Mouse (Mus musculus) spleen, embryonic (tissue): ENCODE data around the gene Adcy10.

Experiments used
- CTCF ChIA-PET: fragments of 350-600 bp; sonication (Branson Sonifier 250); formaldehyde crosslinking; loops from one replicate; lab custom pipeline; 2022; lab: Charles Lee

The Adcy10 gene

GRCm38 (mm10) chr1:165520716-165521115, 35.7 kb downstream of the Adcy10 start:
- CTCF ChIA-PET = interaction anchor here (0.6 kb wide), 1 partner anchor 241 kb away, joined by 11 read pairs; no protein-coding TSS in a partner anchor

- CTCF ChIA-PET = no interaction called here
Observed at GRCm38 (mm10) chr1:165536079-165536675, 51.2 kb downstream of the Adcy10 start.

- CTCF ChIA-PET = no interaction called here
Observed at GRCm38 (mm10) chr1:165537241-165537807, 52.3 kb downstream of the Adcy10 start.

GRCm38 (mm10) chr1:165556711-165557110, 71.7 kb downstream of the Adcy10 start:
- CTCF ChIA-PET = no interaction called here

DNA sequence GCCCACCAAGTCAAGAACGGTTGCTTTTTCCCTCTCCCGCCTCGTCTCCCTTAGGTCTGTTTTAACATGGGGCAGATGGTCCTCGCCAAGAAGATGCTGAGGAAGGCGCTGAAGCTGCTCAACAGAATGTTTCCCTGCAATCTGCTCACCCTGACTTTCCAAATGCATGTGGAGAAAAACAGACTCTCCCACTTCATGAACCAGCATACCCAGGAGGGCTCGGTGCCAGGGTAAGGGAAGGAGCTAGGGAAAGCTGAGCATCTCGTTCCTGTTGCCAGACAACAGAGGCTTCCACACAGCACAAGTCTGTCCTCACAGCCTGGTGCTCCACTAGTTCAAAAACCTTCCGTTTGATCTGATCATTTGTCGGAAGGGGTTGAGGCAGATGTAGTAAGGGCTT, 74.1 kb downstream of the Adcy10 start:
- CTCF ChIA-PET = no interaction called here

DNA sequence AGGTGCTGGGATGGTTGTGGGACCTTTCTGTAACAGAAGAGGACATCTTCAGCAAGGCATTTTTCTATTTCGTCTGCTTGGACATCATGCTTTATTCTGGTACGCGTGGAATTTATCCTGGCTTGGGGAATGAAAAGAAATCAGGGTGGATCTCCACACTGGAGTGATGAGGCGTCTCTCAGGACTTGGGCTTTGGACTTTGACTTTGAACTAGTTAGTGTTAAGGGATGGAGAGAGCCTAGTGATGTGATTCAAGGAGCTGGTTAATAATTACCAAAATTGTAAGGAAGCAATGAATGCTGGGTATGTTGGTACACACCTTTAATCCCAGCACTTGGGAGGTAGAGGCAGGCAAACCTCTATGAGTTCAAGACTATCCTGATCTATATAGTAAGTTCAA, 80.3 kb downstream of the Adcy10 start:
- CTCF ChIA-PET = no interaction called here

DNA sequence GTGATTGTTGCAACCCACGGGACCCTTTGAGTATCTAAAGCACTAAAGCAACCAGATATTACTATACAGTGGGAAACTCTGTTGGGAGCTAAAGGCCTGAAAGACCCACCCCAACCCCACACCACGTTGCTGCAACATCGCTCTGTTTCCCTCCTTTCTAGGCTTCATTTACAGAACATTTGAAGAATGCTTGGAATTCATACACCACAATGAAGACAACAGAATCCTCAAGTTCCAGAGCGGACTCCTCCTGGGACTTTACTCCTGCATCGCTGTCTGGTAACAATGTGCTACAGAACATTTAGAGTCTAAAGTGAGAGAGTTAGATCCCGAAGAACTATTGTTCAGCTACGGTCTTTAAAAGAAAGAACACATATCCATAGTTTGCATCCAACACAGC, 82.5 kb downstream of the Adcy10 start:
- CTCF ChIA-PET = no interaction called here

- CTCF ChIA-PET = no interaction called here
Observed at GRCm38 (mm10) chr1:165576005-165576404, 91.0 kb downstream of the Adcy10 start.

GRCm38 (mm10) chr1:165576459-165577112, 91.6 kb downstream of the Adcy10 start:
- CTCF ChIA-PET = no interaction called here

GRCm38 (mm10) chr1:165579332-165579731, 94.3 kb downstream of the Adcy10 start:
- CTCF ChIA-PET = interaction anchor here (0.7 kb wide), 1 partner anchor 80 kb away, joined by 3 read pairs; no protein-coding TSS in a partner anchor

DNA sequence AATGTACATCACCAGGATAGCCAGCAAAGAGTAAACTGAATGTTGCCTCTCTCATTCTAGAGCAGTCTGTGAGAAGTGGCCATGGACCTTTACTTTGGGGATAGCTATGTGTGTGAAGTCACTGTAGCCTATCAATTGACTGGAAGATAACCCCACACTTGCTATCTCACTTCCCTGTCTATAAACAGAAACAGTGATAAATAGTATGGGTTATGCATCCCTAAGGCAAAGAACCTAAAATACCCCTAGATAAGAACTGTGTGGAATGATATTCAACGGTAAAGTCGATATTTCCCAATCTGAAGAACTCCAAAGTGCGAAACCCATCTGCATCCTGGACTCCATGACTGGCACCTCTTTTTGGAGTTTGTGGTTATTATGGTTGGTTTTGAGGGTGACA, 96.3 kb downstream of the Adcy10 start:
- CTCF ChIA-PET = no interaction called here

GRCm38 (mm10) chr1:165583529-165584184, 98.7 kb downstream of the Adcy10 start:
- CTCF ChIA-PET = interaction anchor here (0.6 kb wide), 1 partner anchor 359 kb away, joined by 3 read pairs; no protein-coding TSS in a partner anchor

DNA sequence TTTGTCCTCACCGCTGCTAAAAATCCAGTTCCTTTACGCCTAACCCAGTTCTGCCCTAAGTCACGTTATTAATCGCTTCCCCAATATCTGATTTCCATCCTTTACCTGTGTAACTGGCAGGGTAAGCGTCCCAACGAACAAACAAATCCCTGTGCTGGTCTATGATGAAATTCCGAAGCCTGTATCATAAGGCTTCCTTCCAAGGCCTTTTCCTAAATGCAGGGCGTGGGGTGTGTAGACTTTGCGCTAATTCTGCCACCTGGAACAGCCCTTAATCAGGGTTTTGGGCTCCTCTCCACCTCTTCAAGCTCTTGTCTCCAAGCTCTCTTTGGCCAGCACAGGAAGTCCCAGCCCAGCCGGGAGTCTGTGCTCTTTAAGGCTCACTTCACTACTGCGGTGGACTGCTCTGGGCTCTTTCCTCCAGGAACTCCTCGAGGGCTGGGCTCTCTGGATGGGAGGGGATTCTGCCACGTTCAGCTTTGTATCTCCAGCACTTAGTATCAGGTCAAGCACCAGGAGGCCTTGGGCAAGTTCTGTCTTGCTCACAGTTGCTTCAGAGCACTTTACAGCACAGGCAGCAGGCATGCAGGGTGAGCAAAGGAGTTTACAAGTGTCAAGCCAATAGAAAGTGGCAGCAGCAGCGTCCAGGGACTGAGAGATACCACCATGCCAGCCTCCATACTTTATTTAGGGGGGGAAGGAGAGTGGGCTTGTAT, 100.6 kb downstream of the Adcy10 start:
- CTCF ChIA-PET = interaction anchor here (0.7 kb wide), 1 partner anchor 78 kb away, joined by 3 read pairs; no protein-coding TSS in a partner anchor

DNA sequence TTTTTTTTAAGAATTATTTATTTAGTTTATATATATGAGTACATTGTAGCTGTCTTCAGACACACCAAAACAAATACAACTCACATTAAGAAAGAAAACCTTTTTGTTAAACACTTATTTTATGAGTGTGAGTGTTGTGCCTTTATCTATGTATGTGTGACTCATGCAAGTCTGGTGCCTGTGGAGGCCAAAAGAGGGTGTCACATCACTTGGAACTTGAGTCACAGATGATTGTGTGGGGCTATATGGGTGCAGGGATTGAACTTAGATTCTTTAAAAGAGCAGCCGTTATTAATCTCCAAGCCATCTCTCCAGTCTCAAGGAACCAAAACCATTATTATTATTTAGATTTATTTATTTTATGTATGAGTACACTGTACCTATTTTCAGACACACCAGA, 101.4 kb downstream of the Adcy10 start:
- CTCF ChIA-PET = interaction anchor here (0.7 kb wide), 1 partner anchor 77 kb away, joined by 3 read pairs; no protein-coding TSS in a partner anchor

DNA sequence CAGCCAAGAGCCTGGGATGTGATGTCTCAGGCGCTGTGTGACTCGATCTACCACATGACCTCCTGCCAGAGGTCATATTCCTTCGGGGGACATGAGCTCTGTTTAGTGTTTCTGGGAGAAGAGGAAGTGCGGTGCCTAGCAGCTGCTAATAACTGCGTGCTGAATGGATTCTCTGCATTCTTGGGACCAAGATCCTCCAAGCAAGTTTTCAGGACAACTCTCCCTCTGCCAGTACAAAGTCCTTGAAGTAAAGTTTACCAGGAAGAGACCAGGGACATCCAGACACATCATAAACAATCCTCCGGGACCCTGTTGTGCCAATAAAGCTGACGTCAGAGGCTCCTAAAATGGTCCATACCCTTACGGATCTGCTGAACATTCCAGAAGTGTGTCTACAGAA, 102.9 kb downstream of the Adcy10 start:
- CTCF ChIA-PET = interaction anchor here (0.6 kb wide), 1 partner anchor 66 kb away, joined by 3 read pairs; no protein-coding TSS in a partner anchor

GRCm38 (mm10) chr1:165589280-165590048, 104.5 kb downstream of the Adcy10 start:
- CTCF ChIA-PET = no interaction called here

DNA sequence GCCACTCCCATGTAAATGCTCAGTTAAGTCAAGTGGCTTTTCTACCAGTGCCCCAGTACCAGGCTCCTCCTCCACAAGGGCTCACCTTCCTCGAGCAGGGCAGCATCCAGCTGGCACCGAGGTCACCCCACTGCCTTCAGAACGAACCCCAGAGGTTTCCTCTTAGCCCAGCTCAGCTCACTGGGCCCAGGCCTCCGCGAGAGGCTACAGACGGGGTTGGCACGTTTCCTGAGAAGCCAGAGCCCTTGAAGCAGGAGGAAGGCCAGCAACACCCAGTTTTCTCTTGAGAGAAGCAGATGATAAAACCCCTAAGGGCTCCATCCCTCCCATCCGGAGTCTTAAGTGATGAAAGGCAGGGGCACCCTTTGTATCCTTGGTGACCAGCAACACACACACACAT, 105.8 kb downstream of the Adcy10 start:
- CTCF ChIA-PET = interaction anchor here (0.6 kb wide), 1 partner anchor 1521 kb away, joined by 3 read pairs; no protein-coding TSS in a partner anchor

DNA sequence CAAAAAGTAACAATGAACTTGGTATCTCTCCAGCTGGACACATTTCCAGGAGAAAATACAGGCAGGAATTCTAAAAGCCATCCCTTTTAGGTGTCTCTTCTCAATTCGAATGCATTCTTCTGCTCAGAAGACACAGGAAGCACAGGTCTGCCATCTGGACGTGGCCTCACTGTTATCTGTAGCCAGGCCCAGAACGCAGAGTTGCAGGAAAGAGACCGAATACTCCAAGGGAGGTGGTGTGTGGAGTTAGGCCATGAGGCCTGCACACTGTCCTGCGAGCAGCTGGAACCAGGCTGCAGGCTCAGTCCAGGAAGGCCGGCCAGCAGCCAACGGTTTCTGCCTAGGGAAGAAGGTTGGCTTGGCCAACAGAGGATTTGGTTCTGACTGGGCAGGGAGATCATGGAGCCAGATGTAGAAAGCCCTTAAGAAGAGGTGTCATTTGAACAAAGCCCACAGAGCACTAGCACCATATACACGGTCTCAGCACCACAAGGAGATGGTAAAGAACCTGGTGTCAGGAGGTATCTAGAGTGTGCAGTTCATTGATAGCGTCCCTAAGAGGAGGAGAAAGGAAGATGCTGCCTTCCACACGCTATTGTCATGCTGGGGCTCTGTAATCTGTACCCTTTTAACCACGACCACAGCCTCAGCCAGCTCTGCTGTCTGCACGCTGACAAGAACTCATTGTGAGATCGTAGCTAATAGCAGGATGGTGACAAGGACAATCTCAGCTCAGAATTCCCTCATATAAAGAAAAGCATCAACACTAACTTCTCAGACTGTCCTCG, 107.5 kb downstream of the Adcy10 start:
- CTCF ChIA-PET = interaction anchor here (0.5 kb wide), 1 partner anchor 138 kb away, joined by 3 read pairs; no protein-coding TSS in a partner anchor

DNA sequence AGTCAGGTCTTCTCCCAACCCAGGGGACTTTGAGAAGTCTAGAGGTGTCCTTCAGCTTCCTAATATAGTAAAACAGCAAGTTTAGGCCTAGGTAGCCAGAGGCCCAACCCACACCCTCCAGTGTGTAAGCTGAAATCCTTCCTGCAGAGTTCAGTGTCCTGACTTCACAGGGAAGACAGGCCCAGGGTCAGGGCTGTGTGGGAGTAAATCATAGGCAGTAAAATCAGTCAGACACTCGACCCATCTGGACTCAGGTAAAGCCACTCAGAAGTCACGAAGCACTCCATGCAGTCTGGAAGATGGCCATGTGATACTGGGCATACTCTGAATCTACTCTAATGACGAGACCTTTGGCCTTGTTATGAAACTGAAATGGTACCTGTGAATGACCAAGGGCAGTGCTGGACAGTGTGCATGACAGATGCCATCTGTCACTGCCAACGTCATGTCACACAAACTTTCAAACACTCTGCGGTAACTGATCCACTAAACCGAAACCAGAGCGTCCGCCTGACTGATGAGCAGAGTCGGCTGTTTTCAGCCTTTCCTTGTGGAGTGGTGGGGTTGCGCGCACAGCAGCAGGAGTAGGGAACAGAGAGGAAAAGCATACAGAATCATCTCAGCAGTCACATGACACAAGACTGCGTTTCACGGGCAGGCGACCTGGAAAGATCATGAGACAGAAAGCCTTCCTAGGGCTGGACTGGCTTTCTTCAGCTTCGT, 109.9 kb downstream of the Adcy10 start:
- CTCF ChIA-PET = no interaction called here
